Mouse (Mus musculus) liver, postnatal 0 days (tissue): Measurements from ENCODE around the gene Arhgap15.

Experiments
- CTCF ChIP-seq: sonication (generic); IDR thresholded peaks from 2 replicates; pipeline ENCODE4 v1.5.1; 2016; ENCODE audit warnings: antibody characterized with exemption, low read depth
- EP300 ChIP-seq: IDR thresholded peaks from 2 replicates; pipeline ENCODE4 v1.6.1; 2016; ENCODE audit warnings: antibody characterized with exemption, low read depth, mild to moderate bottlenecking

- TF ChIP-seq CTCF (no peak), EP300 (no peak)
These were observed 229.1 kb downstream of the Arhgap15 start for GRCm38 (mm10) chr2:43977732-43978131.
